Mouse (Mus musculus) heart, postnatal 0 days (tissue): ENCODE data around the gene BC048671. TPM values are rescaled to one million over a fixed set of nuclear protein-coding genes. Genes with fewer than 3 reads are reported as not detected.

ENCODE experiments used
- ATAC-seq: fragments of 200-750 bp; cut with Nextera tagmentation; 2 replicates; pipeline ENCODE4 v1.8.0; 2017; ENCODE audit warnings: low read depth, moderate number of reproducible peaks, moderate library complexity; ENCODE audit not compliant: insufficient read depth
- DNase-seq: peaks from one replicate; pipeline ENCODE4 v3.0.0-alpha.2; 2016; ENCODE audit warnings: low spot score
- H3K27ac ChIP-seq: fragments of 300-500 bp; sonication (generic); 2 replicates; pipeline ENCODE4 v1.5.1; 2014; ENCODE audit warnings: low read depth, mild to moderate bottlenecking
- H3K27me3 ChIP-seq: fragments of 300-500 bp; sonication (generic); 2 replicates; pipeline ENCODE4 v1.6.1; 2014; ENCODE audit warnings: low read length, mixed read lengths; ENCODE audit not compliant: control insufficient read depth, insufficient read depth
- H3K36me3 ChIP-seq: fragments of 300-500 bp; sonication (generic); replicated peaks from 2 replicates; pipeline ENCODE4 v1.6.1; 2014; ENCODE audit warnings: low read length, mixed read lengths; ENCODE audit not compliant: control insufficient read depth, insufficient read depth
- H3K4me1 ChIP-seq: fragments of 300-500 bp; sonication (generic); 2 replicates; pipeline ENCODE4 v1.6.1; 2014; ENCODE audit warnings: antibody characterized with exemption; ENCODE audit not compliant: control insufficient read depth, insufficient read depth
- H3K4me2 ChIP-seq: fragments of 300-500 bp; sonication (generic); 2 replicates; pipeline ENCODE4 v1.6.1; 2014; ENCODE audit warnings: low read depth, mild to moderate bottlenecking, low read length, moderate library complexity
- H3K4me3 ChIP-seq: fragments of 300-500 bp; sonication (generic); 2 replicates; pipeline ENCODE4 v1.5.1; 2014; ENCODE audit warnings: low read depth, low read length
- H3K9ac ChIP-seq: fragments of 300-500 bp; sonication (generic); replicated peaks from 2 replicates; pipeline ENCODE4 v1.6.1; 2014; ENCODE audit warnings: low read depth, low read length, mixed read lengths
- H3K9me3 ChIP-seq: fragments of 300-500 bp; sonication (generic); replicated peaks from 2 replicates; pipeline ENCODE4 v1.6.1; 2016; ENCODE audit warnings: low read length; ENCODE audit not compliant: control insufficient read depth
- CTCF ChIP-seq: IDR thresholded peaks from 2 replicates; pipeline ENCODE4 v1.5.1; 2016; ENCODE audit warnings: antibody characterized with exemption, control low read depth, low read depth
- EP300 ChIP-seq: IDR thresholded peaks from 2 replicates; pipeline ENCODE4 v1.6.1; 2016; ENCODE audit warnings: antibody characterized with exemption, low read depth
- whole genome bisulfite sequencing: fragments of 180-500 bp; shearing (Covaris S2); extraction: QIAGEN DNeasy Blood & Tissue Kit; methylation state at CpG from one replicate; pipeline ENCODE4 v1.1.7; 2014; 5-methylcytosine and 5-hydroxymethylcytosine counted together
- polyA plus RNA-seq: library from polyadenylated mRNA; unstranded; fragments of >200 nt; fragmentation: Nextera tagmentation; extraction: Ambion mirVana; gene quantifications from 2 replicates; pipeline ENCODE4 v1.2.1, GENCODE M21; 2015
- total RNA-seq: library from RNA; depleted of rRNA; stranded (reverse); fragments of >200 nt; gene quantifications from 2 replicates; pipeline ENCODE4 v1.2.3, GENCODE M21; 2014; ENCODE audit warnings: low replicate concordance

The BC048671 gene
- total and polyA plus RNA-seq, 2 experiments from 2014 or later, result not detected

DNA sequence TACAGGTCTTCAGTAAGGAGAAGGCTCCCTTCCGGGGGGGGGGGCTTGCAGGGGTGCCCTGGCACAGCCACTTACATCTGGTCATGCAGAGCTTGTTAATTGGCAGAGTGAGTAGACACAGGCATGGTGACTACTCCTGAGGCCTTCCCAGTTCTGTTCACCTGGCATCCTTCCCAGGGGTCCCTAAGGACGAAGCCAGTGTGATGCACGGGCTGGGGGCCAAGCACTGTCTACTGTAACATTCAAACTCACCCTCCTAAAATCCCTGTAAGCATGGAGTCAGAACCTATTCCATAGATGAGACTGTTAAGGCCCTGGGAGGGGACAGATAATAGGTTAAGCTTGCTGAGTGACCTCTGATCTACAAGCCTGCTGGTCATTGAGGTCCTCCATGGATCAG lies 23.0 kb downstream of the BC048671 start:
- H3K4me1 ChIP-seq, result 0 out of 2 replicates have a peak, but pooled peaks cover 6% of the 10 kb centered on the region
- no peak overlapping the region for H3K27ac ChIP-seq
- no peaks in the 10 kb centered on the region for H3K9me3 ChIP-seq
- TF ChIP-seq EP300 (no peak), CTCF (no peak)
- no peaks in the 10 kb centered on the region for H3K36me3 ChIP-seq
- H3K9ac ChIP-seq, result no peak overlapping the region
- DNase-seq, result no peak
- no peak overlapping the region for H3K4me3 ChIP-seq
- H3K4me2 ChIP-seq, result no peak overlapping the region
- peaks cover 16% of the 10 kb centered on the region for H3K27me3 ChIP-seq
- no peak for ATAC-seq
- 46% methylated on average over 3 of the region's 3 CpGs for WGBS

DNA sequence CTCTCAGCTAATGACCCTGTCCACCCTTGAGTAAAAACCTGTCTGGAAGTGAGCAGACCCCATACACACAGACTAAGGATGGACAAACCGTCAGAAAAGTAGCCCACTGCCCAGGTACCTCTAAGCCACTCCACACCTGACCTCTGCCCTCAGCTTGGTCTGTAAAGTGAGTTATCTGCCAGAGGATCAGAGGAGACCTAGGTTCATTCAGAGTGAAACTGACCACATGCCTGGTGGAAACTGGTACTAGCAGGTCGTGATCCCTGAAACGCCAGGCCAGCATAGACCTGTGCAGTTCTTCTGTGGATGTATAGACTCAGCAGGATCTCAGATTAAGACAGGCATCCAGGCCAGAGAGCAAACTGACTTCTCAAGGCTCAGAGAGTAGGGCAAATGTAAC lies 23.4 kb downstream of the BC048671 start:
- 57% methylated on average over 3 of the region's 3 CpGs for WGBS
- Histone ChIP-seq H3K9ac (no peak overlapping the region), H3K4me2 (no peak overlapping the region), H3K9me3 (no peaks in the 10 kb centered on the region), H3K36me3 (no peaks in the 10 kb centered on the region), H3K4me1 (0 out of 2 replicates have a peak, but pooled peaks cover 6% of the 10 kb centered on the region), H3K27ac (no peak overlapping the region), H3K27me3 (peaks cover 16% of the 10 kb centered on the region), H3K4me3 (no peak overlapping the region)
- DNase-seq, result no peak
- no peak for ATAC-seq
- no peak for TF ChIP-seq CTCF
- TF ChIP-seq EP300, result no peak

DNA sequence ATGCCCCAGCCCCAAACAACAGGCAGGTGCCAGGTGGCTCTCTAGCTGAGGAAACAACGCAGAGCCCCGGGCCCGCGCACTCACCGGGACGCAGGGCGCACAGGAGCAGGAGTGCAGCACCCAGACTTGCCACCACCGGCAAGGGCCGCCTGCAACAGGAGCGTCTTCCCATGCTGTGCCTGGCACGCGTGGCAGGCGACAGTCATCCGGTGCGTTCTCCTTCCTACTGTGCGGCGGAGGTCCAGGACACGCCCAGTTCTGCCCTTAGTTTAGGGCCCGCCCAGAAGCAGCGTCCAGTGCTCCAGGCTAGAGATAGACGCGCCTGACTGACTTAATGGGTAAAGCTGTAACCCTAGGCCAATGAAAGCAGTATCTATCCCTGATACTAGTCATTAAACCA lies 24.0 kb downstream of the BC048671 start, which contains the start of gene Chst13:
Gene Chst13 (minus strand): TSS at position 195 of the 400 bp plus-strand sequence.
- Histone ChIP-seq H3K9ac (no peak within 1 kb of the TSS), H3K27me3 (peaks cover 16% of the 10 kb centered on the region), H3K9me3 (no peaks in the 10 kb centered on the region), H3K27ac (no peak within 1 kb of the TSS), H3K36me3 (no peaks in the 10 kb centered on the region), H3K4me1 (0 out of 2 replicates have a peak, but pooled peaks cover 6% of the 10 kb centered on the region), H3K4me2 (peak within 1 kb of the TSS; percentile 41), H3K4me3 (peak within 1 kb of the TSS; percentile 7; the same call in 1 of the 2 replicates)
- TF ChIP-seq EP300, result no peak
- TF ChIP-seq CTCF, result no peak
- 11% methylated on average over 22 of the region's 22 CpGs for WGBS
- DNase-seq (no peak), ATAC-seq (0 out of 2 replicates have a peak, but pooled peaks have one; percentile 40)

DNA sequence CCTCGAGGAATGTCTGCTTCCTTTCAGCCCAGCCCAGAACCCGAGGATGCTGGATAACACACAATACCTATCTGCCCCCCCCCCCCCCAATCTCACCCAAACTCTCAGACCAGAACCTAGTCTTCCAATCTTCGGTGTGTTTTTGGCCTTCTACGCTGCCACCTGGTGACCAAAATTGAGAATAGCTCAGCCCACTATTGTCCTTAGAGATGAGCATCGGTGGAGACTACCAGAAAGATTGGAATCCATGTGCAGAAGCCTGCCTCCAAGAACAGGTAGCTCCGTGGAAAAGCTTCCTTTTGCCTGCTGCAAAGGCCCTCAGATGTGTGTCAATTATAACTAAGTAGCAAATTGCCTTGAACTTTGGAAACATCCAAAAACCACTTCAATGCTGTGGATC lies 26.7 kb downstream of the BC048671 start:
- Histone ChIP-seq H3K9ac (no peak overlapping the region), H3K4me1 (0 out of 2 replicates have a peak, but pooled peaks cover 6% of the 10 kb centered on the region), H3K27me3 (peaks cover 16% of the 10 kb centered on the region), H3K9me3 (no peaks in the 10 kb centered on the region), H3K4me2 (no peak overlapping the region), H3K36me3 (no peaks in the 10 kb centered on the region), H3K4me3 (no peak overlapping the region), H3K27ac (no peak overlapping the region)
- WGBS, result 11% methylated on average over 6 of the region's 6 CpGs
- no peak for DNase-seq
- TF ChIP-seq CTCF (peak; percentile 59), EP300 (no peak)
- no peak for ATAC-seq

DNA sequence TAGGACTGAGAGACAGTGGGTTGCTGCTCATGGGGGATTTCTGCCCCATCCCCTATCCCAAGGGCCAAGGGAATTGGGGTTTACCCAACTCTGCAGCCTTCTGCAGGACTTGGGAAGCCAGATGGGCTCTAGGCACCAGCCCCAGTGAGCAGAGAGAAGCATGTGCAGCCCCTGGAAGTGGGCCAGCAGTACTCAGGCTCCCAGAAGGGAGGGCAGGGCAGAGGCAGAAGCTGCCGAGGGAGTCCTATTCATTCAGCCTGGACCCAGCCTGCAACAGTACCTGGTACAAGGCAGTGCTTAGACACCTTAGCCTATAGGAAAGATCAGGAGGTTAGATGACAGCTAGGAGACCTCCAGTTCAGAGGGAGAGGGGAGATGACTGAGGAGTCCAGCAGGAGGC lies 28.9 kb downstream of the BC048671 start:
- Histone ChIP-seq H3K27me3 (peaks cover 13% of the 10 kb centered on the region), H3K4me3 (no peak overlapping the region), H3K4me2 (no peak overlapping the region), H3K4me1 (0 out of 2 replicates have a peak, but pooled peaks cover 4% of the 10 kb centered on the region), H3K27ac (no peak overlapping the region), H3K36me3 (no peaks in the 10 kb centered on the region), H3K9me3 (no peaks in the 10 kb centered on the region), H3K9ac (no peak overlapping the region)
- ATAC-seq (no peak), DNase-seq (peak; percentile 39)
- WGBS, result 8% methylated on average over 1 of the region's 1 CpGs
- TF ChIP-seq CTCF (no peak), EP300 (no peak)
